Mouse (Mus musculus): ENCODE results near the gene Specc1. TPM values are rescaled to one million over a fixed set of nuclear protein-coding genes. Genes with fewer than 3 reads are reported as not detected.

The Specc1 gene
- polyA plus RNA-seq, 1 experiment from 2014 or later: 10.0 TPM

DNA sequence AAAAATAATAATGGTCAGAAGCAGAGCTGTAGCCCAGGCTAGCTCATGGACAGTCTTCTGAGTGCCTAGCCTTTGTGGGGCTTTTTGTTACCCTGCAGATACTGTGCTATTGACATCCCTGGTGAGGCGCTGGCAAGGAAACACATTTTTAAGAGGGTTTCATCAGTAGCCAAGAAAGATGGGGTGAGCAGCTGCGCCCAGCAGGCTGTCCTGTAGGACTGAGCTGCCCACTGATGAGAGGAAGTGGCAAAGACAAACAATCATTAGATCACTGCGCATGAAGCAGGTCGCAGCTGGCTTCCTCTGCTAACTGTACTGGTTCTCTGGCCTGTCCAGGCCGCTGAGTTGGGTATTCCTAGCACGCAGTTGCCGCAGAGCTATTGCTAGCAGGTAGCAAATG, 307.0 kb downstream of the Specc1 start:
- Histone ChIP-seq H3K27ac (ENCODE audit: low read length) (no peak overlapping the region), H3K36me3 (ENCODE audit: control insufficient read depth, insufficient read depth, low read length) (no peaks in the 10 kb centered on the region), H3K4me1 (ENCODE audit: control insufficient read depth, insufficient read depth, low read length) (no peaks in the 10 kb centered on the region), H3K4me3 (ENCODE audit: low read depth, low read length) (no peak overlapping the region), H3K27me3 (ENCODE audit: control insufficient read depth, insufficient read depth, low read length) (no peaks in the 10 kb centered on the region), H3K9me3 (ENCODE audit: control insufficient read depth, low read depth, low read length) (no peaks in the 10 kb centered on the region), H3K4me2 (replicated peaks; ENCODE audit: low read depth, low read length) (no peak overlapping the region), H3K9ac (replicated peaks; ENCODE audit: low read depth, low read length) (no peak overlapping the region)
- WGBS: 63% methylated on average over 7 of the region's 7 CpGs
- no peak for ATAC-seq (ENCODE audit: insufficient number of reproducible peaks, insufficient read depth, low FRiP score, low read depth)

DNA sequence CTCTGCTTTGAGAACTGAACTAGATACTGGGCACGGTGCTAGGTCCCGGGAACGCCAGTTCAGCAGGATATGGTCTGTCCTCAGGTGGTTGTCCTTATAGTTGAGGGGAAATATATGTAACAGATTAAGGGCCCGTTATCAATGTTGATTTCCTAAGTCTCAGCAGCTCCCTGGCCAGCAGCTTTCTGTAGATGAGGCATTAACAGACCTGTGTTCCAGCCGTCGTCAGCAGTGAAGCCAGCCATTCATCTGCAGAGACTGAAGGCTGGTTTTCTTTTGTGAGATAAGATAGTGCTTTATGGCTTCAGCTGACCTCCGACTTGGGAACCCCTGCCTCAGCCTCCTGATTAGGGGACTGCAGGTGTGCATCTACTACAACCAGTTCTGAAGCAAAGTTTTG, 307.5 kb downstream of the Specc1 start:
- Histone ChIP-seq H3K36me3 (ENCODE audit: control insufficient read depth, insufficient read depth, low read length) (no peaks in the 10 kb centered on the region), H3K4me3 (ENCODE audit: low read depth, low read length) (no peak overlapping the region), H3K27ac (ENCODE audit: low read length) (no peak overlapping the region), H3K9me3 (ENCODE audit: control insufficient read depth, low read depth, low read length) (no peaks in the 10 kb centered on the region), H3K9ac (replicated peaks; ENCODE audit: low read depth, low read length) (no peak overlapping the region), H3K27me3 (ENCODE audit: control insufficient read depth, insufficient read depth, low read length) (no peaks in the 10 kb centered on the region), H3K4me1 (ENCODE audit: control insufficient read depth, insufficient read depth, low read length) (no peaks in the 10 kb centered on the region), H3K4me2 (replicated peaks; ENCODE audit: low read depth, low read length) (no peak overlapping the region)
- whole genome bisulfite sequencing: 49% methylated on average over 7 of the region's 7 CpGs
- no peak for ATAC-seq (ENCODE audit: insufficient number of reproducible peaks, insufficient read depth, low FRiP score, low read depth)

DNA sequence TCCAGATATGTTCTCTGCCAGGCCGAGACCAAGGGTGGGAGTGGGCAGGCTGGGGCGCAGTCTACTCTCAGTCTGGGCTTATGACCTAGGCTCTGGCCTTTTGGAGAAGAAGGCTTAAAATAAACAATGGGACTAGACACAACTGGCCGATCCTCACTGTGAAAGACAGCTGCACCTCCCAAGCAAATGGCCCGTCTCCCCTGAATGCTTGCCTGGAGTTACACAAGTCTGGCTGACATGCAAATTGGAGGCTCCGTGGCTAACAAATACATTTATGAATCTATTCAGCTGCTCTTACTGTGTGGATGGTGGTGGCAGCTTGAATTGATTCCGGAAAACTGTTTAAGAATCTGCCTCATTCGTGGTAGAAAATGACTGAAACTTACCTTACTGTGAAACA, 309.1 kb downstream of the Specc1 start:
- Histone ChIP-seq H3K9ac (replicated peaks; ENCODE audit: low read depth, low read length) (no peak overlapping the region), H3K27me3 (ENCODE audit: control insufficient read depth, insufficient read depth, low read length) (no peaks in the 10 kb centered on the region), H3K36me3 (ENCODE audit: control insufficient read depth, insufficient read depth, low read length) (no peaks in the 10 kb centered on the region), H3K4me1 (ENCODE audit: control insufficient read depth, insufficient read depth, low read length) (0 out of 2 replicates have a peak, but pooled peaks cover 5% of the 10 kb centered on the region), H3K4me2 (replicated peaks; ENCODE audit: low read depth, low read length) (no peak overlapping the region), H3K9me3 (ENCODE audit: control insufficient read depth, low read depth, low read length) (no peaks in the 10 kb centered on the region), H3K4me3 (ENCODE audit: low read depth, low read length) (no peak overlapping the region), H3K27ac (ENCODE audit: low read length) (no peak overlapping the region)
- no peak for ATAC-seq (ENCODE audit: insufficient number of reproducible peaks, insufficient read depth, low FRiP score, low read depth)
- 80% methylated on average over 7 of the region's 7 CpGs for whole genome bisulfite sequencing

DNA sequence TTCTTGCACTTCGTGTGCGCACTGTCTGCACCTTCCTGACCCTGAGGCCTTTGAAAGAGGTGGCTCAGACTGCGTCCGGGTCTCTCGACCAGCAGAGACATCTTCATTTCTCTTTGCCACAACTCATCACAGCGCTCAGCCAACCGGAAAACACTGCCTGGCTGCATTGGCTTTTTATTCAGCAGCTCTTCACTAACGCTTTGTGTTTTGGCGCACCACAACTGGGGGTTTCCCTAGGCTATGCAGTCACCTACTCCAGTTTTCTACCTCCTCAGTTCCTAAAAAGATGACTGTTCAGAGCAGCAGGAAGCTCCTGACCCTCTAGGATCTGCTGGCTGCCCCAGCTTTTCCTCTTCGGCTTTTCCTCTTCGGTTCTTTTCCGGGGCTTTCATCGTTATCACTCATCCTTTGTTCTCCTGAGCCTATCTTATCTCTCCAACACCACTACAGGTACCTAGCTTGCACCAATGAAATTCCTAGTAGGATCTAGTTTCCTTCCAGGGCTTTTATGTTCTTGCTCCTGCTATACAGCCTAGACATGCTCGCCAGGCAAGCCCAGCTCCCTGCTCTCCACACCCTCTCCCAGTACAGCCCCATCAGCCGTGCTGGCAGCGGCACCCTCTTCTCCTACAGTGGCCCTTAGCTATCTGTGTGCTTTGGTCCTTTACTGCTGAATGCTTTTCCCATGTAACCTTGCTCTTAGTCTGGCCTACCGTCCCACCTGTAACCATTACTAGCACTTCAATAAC, 310.1 kb downstream of the Specc1 start:
- ATAC-seq (ENCODE audit: insufficient number of reproducible peaks, insufficient read depth, low FRiP score, low read depth): no peak
- no peak overlapping the region for H3K27ac ChIP-seq (ENCODE audit: low read length)
- no peak overlapping the region for H3K4me3 ChIP-seq (ENCODE audit: low read depth, low read length)
- H3K4me1 ChIP-seq (ENCODE audit: control insufficient read depth, insufficient read depth, low read length): 0 out of 2 replicates have a peak, but pooled peaks cover 8% of the 10 kb centered on the region
- H3K9me3 ChIP-seq (ENCODE audit: control insufficient read depth, low read depth, low read length): no peaks in the 10 kb centered on the region
- no peak overlapping the region for H3K4me2 ChIP-seq (replicated peaks; ENCODE audit: low read depth, low read length)
- WGBS: 72% methylated on average over 17 of the region's 17 CpGs
- H3K27me3 ChIP-seq (ENCODE audit: control insufficient read depth, insufficient read depth, low read length): no peaks in the 10 kb centered on the region
- H3K36me3 ChIP-seq (ENCODE audit: control insufficient read depth, insufficient read depth, low read length): no peaks in the 10 kb centered on the region
- H3K9ac ChIP-seq (replicated peaks; ENCODE audit: low read depth, low read length): no peak overlapping the region

DNA sequence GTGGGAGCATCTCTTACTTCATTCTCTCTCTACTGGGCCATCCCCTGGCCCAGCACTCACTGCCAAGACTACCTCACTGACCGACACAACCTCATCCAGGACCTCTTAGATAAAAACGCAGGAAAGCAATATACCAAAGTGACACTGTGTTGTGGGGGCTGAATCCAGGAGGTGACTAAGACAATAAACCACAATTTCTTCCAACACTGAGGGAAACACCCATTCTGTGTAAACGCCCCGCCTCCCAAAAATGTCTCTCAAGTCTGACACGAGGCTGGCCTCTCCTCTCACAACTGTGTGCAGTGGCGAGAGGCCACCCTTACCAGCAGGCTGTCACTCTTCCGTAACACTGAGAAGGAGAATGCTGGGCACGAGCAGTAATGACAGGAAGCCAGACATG, 311.8 kb downstream of the Specc1 start:
- 0 out of 2 replicates have a peak, but pooled peaks cover 8% of the 10 kb centered on the region for H3K4me1 ChIP-seq (ENCODE audit: control insufficient read depth, insufficient read depth, low read length)
- no peak for ATAC-seq (ENCODE audit: insufficient number of reproducible peaks, insufficient read depth, low FRiP score, low read depth)
- no peak overlapping the region for H3K4me3 ChIP-seq (ENCODE audit: low read depth, low read length)
- no peak overlapping the region for H3K4me2 ChIP-seq (replicated peaks; ENCODE audit: low read depth, low read length)
- no peaks in the 10 kb centered on the region for H3K27me3 ChIP-seq (ENCODE audit: control insufficient read depth, insufficient read depth, low read length)
- WGBS: 60% methylated on average over 8 of the region's 8 CpGs
- H3K36me3 ChIP-seq (ENCODE audit: control insufficient read depth, insufficient read depth, low read length): no peaks in the 10 kb centered on the region
- H3K9me3 ChIP-seq (ENCODE audit: control insufficient read depth, low read depth, low read length): no peaks in the 10 kb centered on the region
- no peak overlapping the region for H3K9ac ChIP-seq (replicated peaks; ENCODE audit: low read depth, low read length)
- no peak overlapping the region for H3K27ac ChIP-seq (ENCODE audit: low read length)

DNA sequence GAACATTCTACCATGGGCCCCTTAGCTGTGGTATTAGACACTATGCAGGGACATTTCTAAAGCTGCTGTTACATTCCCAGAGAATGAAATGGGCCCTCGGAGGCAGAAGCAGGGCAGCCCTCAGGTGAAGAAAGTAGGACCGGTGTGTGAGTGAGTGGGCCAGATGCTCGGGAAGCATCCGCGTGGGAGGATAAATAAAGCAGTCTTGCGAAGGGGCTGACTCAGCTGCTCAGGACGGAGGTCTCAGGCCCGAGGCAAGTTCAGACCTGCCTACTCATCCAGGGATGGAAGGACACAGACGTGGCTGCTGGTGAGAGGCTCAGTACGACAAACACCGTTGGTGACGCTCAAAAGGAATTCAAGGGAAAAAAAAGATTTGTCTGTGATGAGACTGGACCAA, 312.5 kb downstream of the Specc1 start:
- no peak overlapping the region for H3K4me3 ChIP-seq (ENCODE audit: low read depth, low read length)
- H3K9me3 ChIP-seq (ENCODE audit: control insufficient read depth, low read depth, low read length): no peaks in the 10 kb centered on the region
- no peak for ATAC-seq (ENCODE audit: insufficient number of reproducible peaks, insufficient read depth, low FRiP score, low read depth)
- no peak overlapping the region for H3K4me2 ChIP-seq (replicated peaks; ENCODE audit: low read depth, low read length)
- no peak overlapping the region for H3K9ac ChIP-seq (replicated peaks; ENCODE audit: low read depth, low read length)
- WGBS: 62% methylated on average over 12 of the region's 12 CpGs
- H3K27me3 ChIP-seq (ENCODE audit: control insufficient read depth, insufficient read depth, low read length): no peaks in the 10 kb centered on the region
- H3K4me1 ChIP-seq (ENCODE audit: control insufficient read depth, insufficient read depth, low read length): 0 out of 2 replicates have a peak, but pooled peaks cover 8% of the 10 kb centered on the region
- H3K36me3 ChIP-seq (ENCODE audit: control insufficient read depth, insufficient read depth, low read length): no peaks in the 10 kb centered on the region
- no peak overlapping the region for H3K27ac ChIP-seq (ENCODE audit: low read length)

DNA sequence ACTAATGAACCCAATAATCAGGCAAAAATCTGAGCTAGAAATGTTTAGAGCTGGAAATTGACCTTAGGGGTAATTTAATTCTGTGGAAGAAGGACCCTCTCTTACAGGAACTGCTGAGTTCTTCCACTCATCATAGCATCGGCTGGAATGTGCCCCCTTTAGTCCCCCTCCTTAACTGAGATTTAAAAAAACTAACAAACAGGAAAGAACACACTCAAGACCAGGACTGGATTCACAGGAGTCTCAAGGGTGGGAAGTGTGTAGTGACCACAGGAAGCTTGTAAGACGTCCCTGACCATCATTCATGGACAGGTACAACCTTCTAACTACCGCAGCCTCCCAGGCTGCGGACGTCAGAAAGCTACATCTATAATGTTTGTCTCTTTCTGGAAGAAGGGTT, 314.3 kb downstream of the Specc1 start:
- H3K4me2 ChIP-seq (replicated peaks; ENCODE audit: low read depth, low read length): 0 out of 2 replicates have a peak overlapping the region, but pooled peaks have one; percentile 4

More for the DNA sequence above, 314.3 kb downstream of the Specc1 start:
- H3K4me3 ChIP-seq (ENCODE audit: low read depth, low read length): no peak overlapping the region
- no peaks in the 10 kb centered on the region for H3K27me3 ChIP-seq (ENCODE audit: control insufficient read depth, insufficient read depth, low read length)
- no peak overlapping the region for H3K27ac ChIP-seq (ENCODE audit: low read length)
- 33% methylated on average over 5 of the region's 5 CpGs for WGBS
- no peak for ATAC-seq (ENCODE audit: insufficient number of reproducible peaks, insufficient read depth, low FRiP score, low read depth)
- no peaks in the 10 kb centered on the region for H3K36me3 ChIP-seq (ENCODE audit: control insufficient read depth, insufficient read depth, low read length)
- no peak overlapping the region for H3K9ac ChIP-seq (replicated peaks; ENCODE audit: low read depth, low read length)
- 0 out of 2 replicates have a peak, but pooled peaks cover 8% of the 10 kb centered on the region for H3K4me1 ChIP-seq (ENCODE audit: control insufficient read depth, insufficient read depth, low read length)
- H3K9me3 ChIP-seq (ENCODE audit: control insufficient read depth, low read depth, low read length): no peaks in the 10 kb centered on the region

Data from stomach, embryonic 14.5 days (tissue).